Mouse (Mus musculus) heart, postnatal 0 days (tissue): ENCODE measurements around the gene Pola2.

Experiments used
- CTCF ChIP-seq: IDR thresholded peaks from 2 replicates; pipeline ENCODE4 v1.5.1; 2016; ENCODE audit warnings: antibody characterized with exemption, control low read depth, low read depth
- EP300 ChIP-seq: IDR thresholded peaks from 2 replicates; pipeline ENCODE4 v1.6.1; 2016; ENCODE audit warnings: antibody characterized with exemption, low read depth

DNA sequence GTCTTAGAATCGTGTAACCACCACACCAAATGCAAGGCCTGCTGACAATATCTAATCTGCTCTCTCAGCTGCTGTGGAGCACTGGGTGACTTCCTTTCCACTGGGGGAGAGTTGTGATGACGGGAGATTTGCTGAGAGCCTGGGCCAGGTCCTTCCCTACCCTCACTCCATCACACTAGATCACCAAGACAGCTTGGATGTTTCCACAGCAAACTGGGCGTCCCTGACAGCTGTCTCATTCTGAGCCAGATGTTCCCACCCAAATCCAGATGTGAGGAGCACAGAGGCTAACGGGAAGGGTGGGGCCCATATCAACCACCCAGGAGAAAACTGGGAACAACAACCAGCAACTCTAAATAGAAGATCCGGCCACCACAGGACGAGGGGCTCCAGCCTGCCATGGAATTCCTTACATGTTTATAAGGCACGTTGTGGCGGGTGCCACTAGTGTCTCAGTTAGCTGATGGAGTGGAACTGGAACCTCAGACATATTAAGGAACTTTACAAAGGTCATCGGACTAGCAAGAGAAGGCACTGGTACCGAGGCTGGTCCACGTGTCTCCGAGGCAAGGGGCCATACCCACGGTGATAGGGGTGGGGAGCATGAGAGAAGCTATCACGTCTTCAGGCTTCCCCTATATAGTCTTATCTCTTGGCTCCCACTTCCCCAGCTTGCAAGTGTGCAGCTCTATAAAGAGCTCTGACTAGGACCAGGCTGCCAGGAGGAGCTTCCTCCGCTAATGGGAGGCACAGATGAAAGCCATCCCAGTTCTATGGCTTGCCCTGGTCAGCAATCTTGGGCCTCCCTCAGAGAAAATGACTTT, 41.7 kb downstream of the Pola2 start:
- no peak for TF ChIP-seq CTCF
- no peak for TF ChIP-seq EP300
